Mouse (Mus musculus) adrenal gland, adult 2 months (tissue): ENCODE results near the gene Nlrx1. TPM values are rescaled to one million over a fixed set of nuclear protein-coding genes. Genes with fewer than 3 reads are reported as not detected.
A peak's percentile ranks its signal among the peaks of the same experiment; 100 is the strongest.

ENCODE experiments used
- DNase-seq: peaks from one replicate; pipeline ENCODE4 v3.0.0; 2021
- polyA plus RNA-seq: library from polyadenylated mRNA; depleted of rRNA; stranded (reverse); fragments of >200 nt; gene quantifications from 2 replicates; pipeline ENCODE4 v1.2.3, GENCODE M21; 2012; rRNA removed
- total RNA-seq, 2 experiments: library from RNA; stranded (reverse); gene quantifications; 2 replicates each; pipeline ENCODE4 v1.2.3; 2021

The Nlrx1 gene
- total and polyA plus RNA-seq, 3 experiments = 15.7 to 27.8 (median 25.3) TPM

- DNase-seq = peak; percentile 78
These were observed 33.6 kb downstream of the Nlrx1 start for GRCm38 (mm10) chr9:44234479-44235427.

GRCm38 (mm10) chr9:44233802-44234478 lies 34.5 kb downstream of the Nlrx1 start, which contains the start of gene Cbl:
Gene Cbl (minus strand): TSS chr9:44234049.
- DNase-seq = peak; percentile 99

GRCm38 (mm10) chr9:44233021-44233801 lies 35.2 kb downstream of the Nlrx1 start:
- peak; percentile 38 for DNase-seq

- no peak for DNase-seq
These were observed 36.8 kb downstream of the Nlrx1 start for GRCm38 (mm10) chr9:44231609-44232008.

GRCm38 (mm10) chr9:44225993-44226392 lies 42.4 kb downstream of the Nlrx1 start:
- no peak for DNase-seq

- DNase-seq = no peak
These were observed 54.9 kb downstream of the Nlrx1 start for GRCm38 (mm10) chr9:44213538-44213937.

GRCm38 (mm10) chr9:44212406-44212805 lies 56.0 kb downstream of the Nlrx1 start:
- no peak for DNase-seq

- DNase-seq = no peak
These were observed 59.0 kb downstream of the Nlrx1 start for GRCm38 (mm10) chr9:44209416-44209815.

- DNase-seq = no peak
These were observed 60.6 kb downstream of the Nlrx1 start for GRCm38 (mm10) chr9:44207840-44208239.

Other genes with a start within 250 kb of the Nlrx1 start
- gene Thy1, start 225.2 kb downstream of the Nlrx1 start, total RNA-seq = 10 to 100 TPM; 46.9 to 49.6 TPM
- gene Thy1, start 225.2 kb downstream of the Nlrx1 start, polyA plus RNA-seq = 25.0 and 26.5 TPM in 2 replicates
- 10 to 100 TPM; 33.7 to 60.9 TPM for gene Usp2, start 201.6 kb downstream of the Nlrx1 start, total RNA-seq
- gene Usp2, start 201.6 kb downstream of the Nlrx1 start, polyA plus RNA-seq = 10.9 and 15.2 TPM in 2 replicates
- gene Mfrp, start 166.9 kb downstream of the Nlrx1 start, total RNA-seq = under 1 TPM in 1 of 2 experiments, not detected in 1; 0.10 TPM
- 0.40 TPM in 1 of 2 replicates, not detected in the other for gene Mfrp, start 166.9 kb downstream of the Nlrx1 start, polyA plus RNA-seq
- gene C1qtnf5, start 161.4 kb downstream of the Nlrx1 start, total RNA-seq = 10 to 100 TPM; 11.2 to 17.6 TPM
- 32.4 and 34.3 TPM in 2 replicates for gene C1qtnf5, start 161.4 kb downstream of the Nlrx1 start, polyA plus RNA-seq
- gene Gm49380, start 155.1 kb downstream of the Nlrx1 start, total RNA-seq = under 1 TPM; 0.12 to 0.76 TPM
- 1.1 TPM in 1 of 2 replicates, not detected in the other for gene Gm49380, start 155.1 kb downstream of the Nlrx1 start, polyA plus RNA-seq
- gene Rnf26, start 155.1 kb downstream of the Nlrx1 start, total RNA-seq = 10 to 100 TPM; 28.7 to 30.4 TPM
- 72.9 and 76.9 TPM in 2 replicates for gene Rnf26, start 155.1 kb downstream of the Nlrx1 start, polyA plus RNA-seq
- 10 to 100 TPM; 30.5 to 52.2 TPM for gene Mcam, start 134.1 kb downstream of the Nlrx1 start, total RNA-seq
- 24.9 and 39.4 TPM in 2 replicates for gene Mcam, start 134.1 kb downstream of the Nlrx1 start, polyA plus RNA-seq
- gene Cbl, start 34.5 kb downstream of the Nlrx1 start, total RNA-seq = 10 to 100 TPM; 26.2 to 31.5 TPM
- 7.8 and 8.7 TPM in 2 replicates for gene Cbl, start 34.5 kb downstream of the Nlrx1 start, polyA plus RNA-seq
- 1 to 10 TPM; 2.7 to 3.4 TPM for gene Ccdc153, start 27.9 kb downstream of the Nlrx1 start, total RNA-seq
- 0.26 and 0.63 TPM in 2 replicates for gene Ccdc153, start 27.9 kb downstream of the Nlrx1 start, polyA plus RNA-seq
- not detected for gene Pdzd3, start 17.1 kb downstream of the Nlrx1 start, total RNA-seq
- gene Pdzd3, start 17.1 kb downstream of the Nlrx1 start, polyA plus RNA-seq = 0.06 TPM in 1 of 2 replicates, not detected in the other
- gene Abcg4, start 20.0 kb upstream of the Nlrx1 start, total RNA-seq = 10 to 100 TPM; 27.1 to 41.4 TPM
- 84.3 and 86.8 TPM in 2 replicates for gene Abcg4, start 20.0 kb upstream of the Nlrx1 start, polyA plus RNA-seq
- 10 to 100 TPM; 16.6 to 24.9 TPM for gene Hinfp, start 37.1 kb upstream of the Nlrx1 start, total RNA-seq
- gene Hinfp, start 37.1 kb upstream of the Nlrx1 start, polyA plus RNA-seq = 13.5 and 13.8 TPM in 2 replicates
- gene C2cd2l, start 51.7 kb upstream of the Nlrx1 start, total RNA-seq = 10 to 100 TPM; 46.1 to 59.0 TPM
- 100 and 106 TPM in 2 replicates for gene C2cd2l, start 51.7 kb upstream of the Nlrx1 start, polyA plus RNA-seq
- gene Dpagt1, start 57.4 kb upstream of the Nlrx1 start, total RNA-seq = 10 to 100 TPM; 28.2 to 36.1 TPM
- gene Dpagt1, start 57.4 kb upstream of the Nlrx1 start, polyA plus RNA-seq = 55.8 and 68.2 TPM in 2 replicates
- gene H2afx, start 66.1 kb upstream of the Nlrx1 start, total RNA-seq = 10 to 100 TPM; 28.1 to 37.4 TPM
- 124 and 134 TPM in 2 replicates for gene H2afx, start 66.1 kb upstream of the Nlrx1 start, polyA plus RNA-seq
- gene Hmbs, start 75.6 kb upstream of the Nlrx1 start, total RNA-seq = 10 to 100 TPM; 80.7 to 92.6 TPM
- 75.0 and 80.6 TPM in 2 replicates for gene Hmbs, start 75.6 kb upstream of the Nlrx1 start, polyA plus RNA-seq
- 10 to 100 TPM; 57.9 to 58.4 TPM for gene Vps11, start 93.1 kb upstream of the Nlrx1 start, total RNA-seq
- gene Vps11, start 93.1 kb upstream of the Nlrx1 start, polyA plus RNA-seq = 32.2 and 39.4 TPM in 2 replicates
- 100 to 1,000 TPM; 177 to 230 TPM for gene Hyou1, start 110.9 kb upstream of the Nlrx1 start, total RNA-seq
- gene Hyou1, start 110.9 kb upstream of the Nlrx1 start, polyA plus RNA-seq = 64.3 and 127 TPM in 2 replicates
- 10 to 100 TPM; 14.4 to 15.6 TPM for gene Slc37a4, start 128.3 kb upstream of the Nlrx1 start, total RNA-seq
- gene Slc37a4, start 128.3 kb upstream of the Nlrx1 start, polyA plus RNA-seq = 27.9 and 33.5 TPM in 2 replicates
- 1,000 to 10,000 TPM; 1,025 to 1,177 TPM for gene Rps25, start 138.5 kb upstream of the Nlrx1 start, total RNA-seq
- 21.7 and 23.2 TPM in 2 replicates for gene Rps25, start 138.5 kb upstream of the Nlrx1 start, polyA plus RNA-seq
- gene Trappc4, start 139.0 kb upstream of the Nlrx1 start, total RNA-seq = 10 to 100 TPM; 81.3 to 92.1 TPM
- gene Trappc4, start 139.0 kb upstream of the Nlrx1 start, polyA plus RNA-seq = 44.2 and 51.2 TPM in 2 replicates
- gene Ccdc84, start 150.0 kb upstream of the Nlrx1 start, total RNA-seq = 10 to 100 TPM; 14.5 to 21.1 TPM
- gene Ccdc84, start 150.0 kb upstream of the Nlrx1 start, polyA plus RNA-seq = 12.3 and 23.7 TPM in 2 replicates
- not detected for gene Foxr1, start 172.5 kb upstream of the Nlrx1 start, total RNA-seq
- not detected in 2 replicates for gene Foxr1, start 172.5 kb upstream of the Nlrx1 start, polyA plus RNA-seq
- gene Upk2, start 186.4 kb upstream of the Nlrx1 start, total RNA-seq = not detected
- gene Upk2, start 186.4 kb upstream of the Nlrx1 start, polyA plus RNA-seq = not detected in 2 replicates
- gene Bcl9l, start 214.2 kb upstream of the Nlrx1 start, total RNA-seq = 10 to 100 TPM; 41.9 to 61.1 TPM
- gene Bcl9l, start 214.2 kb upstream of the Nlrx1 start, polyA plus RNA-seq = 62.7 and 64.5 TPM in 2 replicates